Mouse (Mus musculus) right cerebral cortex, postnatal 4 days (tissue): ENCODE data around the gene Wdtc1.

Experiments used
- DNase-seq: peaks from one replicate; pipeline ENCODE4 v3.0.0-alpha.2; 2022

Wdtc1 gene

GRCm38 (mm10) chr4:133353367-133354365 is at the start of gene Wdtc1:
Gene Wdtc1, minus strand, starts transcription at chr4:133353481.
- DNase-seq, result no peak

- DNase-seq, result no peak
Observed at GRCm38 (mm10) chr4:133402011-133402410, 48.7 kb upstream of the Wdtc1 start.

- no peak for DNase-seq
Observed at GRCm38 (mm10) chr4:133400098-133400497, 46.8 kb upstream of the Wdtc1 start.

- no peak for DNase-seq
Observed at GRCm38 (mm10) chr4:133399509-133399908, 46.2 kb upstream of the Wdtc1 start.

- DNase-seq, result no peak
Observed at GRCm38 (mm10) chr4:133398619-133399018, 45.3 kb upstream of the Wdtc1 start.

GRCm38 (mm10) chr4:133397961-133398360 is 44.7 kb upstream of the Wdtc1 start:
- no peak for DNase-seq

GRCm38 (mm10) chr4:133397299-133397698 is 44.0 kb upstream of the Wdtc1 start:
- DNase-seq, result no peak

- DNase-seq, result no peak
Observed at GRCm38 (mm10) chr4:133396079-133396478, 42.8 kb upstream of the Wdtc1 start.

GRCm38 (mm10) chr4:133394981-133395573 is 41.8 kb upstream of the Wdtc1 start:
- DNase-seq, result no peak

- no peak for DNase-seq
Observed at GRCm38 (mm10) chr4:133391185-133392040, 38.1 kb upstream of the Wdtc1 start.

- no peak for DNase-seq
Observed at GRCm38 (mm10) chr4:133390585-133390984, 37.3 kb upstream of the Wdtc1 start.

GRCm38 (mm10) chr4:133390042-133390441 is 36.8 kb upstream of the Wdtc1 start:
- DNase-seq, result no peak

GRCm38 (mm10) chr4:133388781-133389552 is 35.7 kb upstream of the Wdtc1 start:
- DNase-seq, result peak; percentile 41

- no peak for DNase-seq
Observed at GRCm38 (mm10) chr4:133387053-133387452, 33.8 kb upstream of the Wdtc1 start.

- no peak for DNase-seq
Observed at GRCm38 (mm10) chr4:133386061-133386797, 32.9 kb upstream of the Wdtc1 start.

GRCm38 (mm10) chr4:133381141-133381540 is 27.9 kb upstream of the Wdtc1 start:
- DNase-seq, result no peak

GRCm38 (mm10) chr4:133380532-133380931 is 27.3 kb upstream of the Wdtc1 start:
- no peak for DNase-seq

- no peak for DNase-seq
Observed at GRCm38 (mm10) chr4:133379861-133380260, 26.6 kb upstream of the Wdtc1 start.

- DNase-seq, result no peak
Observed at GRCm38 (mm10) chr4:133379046-133379347, 25.7 kb upstream of the Wdtc1 start.

GRCm38 (mm10) chr4:133378236-133379045 is 25.2 kb upstream of the Wdtc1 start:
- no peak for DNase-seq
